Mouse (Mus musculus) adrenal gland, postnatal 36 days (tissue): ENCODE data around the gene Stard8. TPM values are rescaled to one million over a fixed set of nuclear protein-coding genes. Genes with fewer than 3 reads are reported as not detected.

Source experiments
- total RNA-seq, 2 experiments: library from RNA; stranded (reverse); gene quantifications; 2 replicates each; pipeline ENCODE4 v1.2.3; 2021

The Stard8 gene
- total RNA-seq, 2 experiments from 2014 or later = 30.0 to 44.9 TPM

Other genes starting within 250 kb of the Stard8 start
- 10 to 100 TPM; 16.3 to 18.6 TPM for gene Ophn1, start 112.2 kb upstream of the Stard8 start, total RNA-seq
- gene Yipf6, start 66.9 kb upstream of the Stard8 start, total RNA-seq = 10 to 100 TPM; 51.6 to 56.5 TPM
- 10 to 100 TPM; 55.6 to 57.7 TPM for gene Efnb1, start 132.9 kb downstream of the Stard8 start, total RNA-seq